Mouse (Mus musculus) hindbrain, embryonic 11.5 days (tissue): ENCODE data around the gene BC030499. TPM values are rescaled to one million over a fixed set of nuclear protein-coding genes. Genes with fewer than 3 reads are reported as not detected.
"Not testable (repeated sequence)": the region's sequence is repeated elsewhere in the genome, so short reads cannot be mapped to it uniquely, and the experiment has no call there.

Experiments used
- ATAC-seq: fragments of 200-750 bp; cut with Nextera tagmentation; 2 replicates; pipeline ENCODE4 v1.8.0; 2017; ENCODE audit warnings: mild to moderate bottlenecking, moderate TSS enrichment, moderate library complexity; ENCODE audit not compliant: low FRiP score
- DNase-seq: peaks from one replicate; pipeline ENCODE4 v3.0.0-alpha.2; 2015; ENCODE audit warnings: low spot score
- H3K27ac ChIP-seq: fragments of 300-500 bp; sonication (generic); 2 replicates; pipeline ENCODE4 v1.5.1; 2014; ENCODE audit warnings: mild to moderate bottlenecking, low read depth, low read length
- H3K27me3 ChIP-seq: fragments of 300-500 bp; sonication (generic); 2 replicates; pipeline ENCODE4 v1.6.1; 2014; ENCODE audit warnings: mild to moderate bottlenecking, low read length, moderate library complexity, mixed read lengths; ENCODE audit not compliant: control insufficient read depth, insufficient read depth
- H3K36me3 ChIP-seq: fragments of 300-500 bp; sonication (generic); 2 replicates; pipeline ENCODE4 v1.6.1; 2014; ENCODE audit warnings: mild to moderate bottlenecking, low read length, moderate library complexity, mixed read lengths; ENCODE audit not compliant: control insufficient read depth, insufficient read depth
- H3K4me1 ChIP-seq: fragments of 300-500 bp; sonication (generic); replicated peaks from 2 replicates; pipeline ENCODE4 v1.6.1; 2014; ENCODE audit warnings: low read length, mixed read lengths; ENCODE audit not compliant: control insufficient read depth, insufficient read depth
- H3K4me2 ChIP-seq: fragments of 300-500 bp; sonication (generic); replicated peaks from 2 replicates; pipeline ENCODE4 v1.6.1; 2014; ENCODE audit warnings: mild to moderate bottlenecking, low read depth, low read length
- H3K4me3 ChIP-seq: fragments of 300-500 bp; sonication (generic); 2 replicates; pipeline ENCODE4 v1.5.1; 2014; ENCODE audit warnings: low read depth, low read length
- H3K9ac ChIP-seq: fragments of 300-500 bp; sonication (generic); 2 replicates; pipeline ENCODE4 v1.6.1; 2014; ENCODE audit warnings: low read depth, low read length
- H3K9me3 ChIP-seq: fragments of 300-500 bp; sonication (generic); 2 replicates; pipeline ENCODE4 v1.6.1; 2016; ENCODE audit warnings: low read length; ENCODE audit not compliant: control insufficient read depth
- WGBS: fragments of 180-500 bp; shearing (Covaris S2); extraction: QIAGEN DNeasy Blood & Tissue Kit; methylation state at CpG from one replicate; pipeline ENCODE4 v1.1.7; 2014; 5-methylcytosine and 5-hydroxymethylcytosine counted together
- polyA plus RNA-seq: library from polyadenylated mRNA; unstranded; fragments of >200 nt; fragmentation: Nextera tagmentation; extraction: Ambion mirVana; gene quantifications from 2 replicates; pipeline ENCODE4 v1.2.1, GENCODE M21; 2014

The BC030499 gene
- polyA plus RNA-seq, 1 experiment from 2014 or later, result 0.20 TPM

- peak within 1 kb of the TSS; percentile 80 for H3K4me2 ChIP-seq
- DNase-seq (peak; percentile 96), ATAC-seq (peak; percentile 98)
- H3K9ac ChIP-seq, result peak within 1 kb of the TSS; percentile 79
- H3K27ac ChIP-seq, result peak within 1 kb of the TSS; percentile 80
- no peaks in the 10 kb centered on the region for H3K4me1 ChIP-seq
- under 1% methylated on average over 80 of the region's 115 CpGs for WGBS
- peaks cover 13% of the 10 kb centered on the region for H3K36me3 ChIP-seq
- H3K27me3 ChIP-seq, result 0 out of 2 replicates have a peak, but pooled peaks cover 2% of the 10 kb centered on the region
- peak within 1 kb of the TSS; percentile 85 for H3K4me3 ChIP-seq
- H3K9me3 ChIP-seq, result no peaks in the 10 kb centered on the region
Observed at GRCm38 (mm10) chr11:78261380-78262352, 29.0 kb upstream of the BC030499 start, which contains the start of gene 2610507B11Rik. Gene 2610507B11Rik, plus strand, starts transcription at chr11:78261752.

- Histone ChIP-seq H3K27ac (no peak overlapping the region), H3K27me3 (0 out of 2 replicates have a peak, but pooled peaks cover 2% of the 10 kb centered on the region), H3K4me3 (peak overlapping the region; percentile 85), H3K9me3 (no peaks in the 10 kb centered on the region), H3K4me1 (no peaks in the 10 kb centered on the region), H3K4me2 (peak overlapping the region; percentile 80), H3K36me3 (peaks cover 14% of the 10 kb centered on the region), H3K9ac (no peak overlapping the region; the same call in 1 of the 2 replicates)
- peak; percentile 71 for DNase-seq
- ATAC-seq, result no peak
- 5% methylated on average over 8 of the region's 8 CpGs for WGBS
Observed at GRCm38 (mm10) chr11:78262550-78262949, 28.1 kb upstream of the BC030499 start.

GRCm38 (mm10) chr11:78265571-78265970, 25.1 kb upstream of the BC030499 start:
- Histone ChIP-seq H3K4me1 (no peaks in the 10 kb centered on the region), H3K27me3 (no peaks in the 10 kb centered on the region), H3K4me3 (no peak overlapping the region), H3K9ac (no peak overlapping the region), H3K36me3 (peaks cover 26% of the 10 kb centered on the region), H3K4me2 (no peak overlapping the region), H3K9me3 (no peaks in the 10 kb centered on the region), H3K27ac (no peak overlapping the region)
- ATAC-seq (no peak), DNase-seq (no peak)
- WGBS, result 90% methylated on average over 6 of the region's 6 CpGs

- H3K27me3 ChIP-seq, result no peaks in the 10 kb centered on the region
Observed at GRCm38 (mm10) chr11:78271986-78272385, 18.7 kb upstream of the BC030499 start.

GRCm38 (mm10) chr11:78275596-78275995, 15.0 kb upstream of the BC030499 start:
- Histone ChIP-seq H3K4me2 (no peak overlapping the region), H3K4me1 (no peaks in the 10 kb centered on the region), H3K36me3 (peaks cover 28% of the 10 kb centered on the region; the same call in 1 of the 2 replicates), H3K9me3 (no peaks in the 10 kb centered on the region), H3K27me3 (no peaks in the 10 kb centered on the region), H3K4me3 (no peak overlapping the region), H3K9ac (no peak overlapping the region), H3K27ac (no peak overlapping the region)
- no peak for DNase-seq
- WGBS, result 100% methylated on average over 1 of the region's 1 CpGs
- ATAC-seq, result no peak

More at GRCm38 (mm10) chr11:78271986-78272385, 18.7 kb upstream of the BC030499 start:
- ATAC-seq, result no peak
- Histone ChIP-seq H3K9ac (no peak overlapping the region), H3K9me3 (no peaks in the 10 kb centered on the region), H3K4me1 (no peaks in the 10 kb centered on the region), H3K27ac (no peak overlapping the region), H3K4me3 (no peak overlapping the region), H3K4me2 (no peak overlapping the region), H3K36me3 (peaks cover 32% of the 10 kb centered on the region)
- no peak for DNase-seq
- 92% methylated on average over 13 of the region's 13 CpGs for WGBS

GRCm38 (mm10) chr11:78276169-78276568, 14.5 kb upstream of the BC030499 start:
- not testable (repeated sequence) for ATAC-seq, H3K9ac ChIP-seq, DNase-seq, H3K4me2 ChIP-seq, H3K27ac ChIP-seq, H3K4me3 ChIP-seq, H3K27me3 ChIP-seq, H3K9me3 ChIP-seq, H3K4me1 ChIP-seq
- WGBS, result 97% methylated on average over 4 of the region's 4 CpGs
- peaks cover 28% of the 10 kb centered on the region; the same call in 1 of the 2 replicates for H3K36me3 ChIP-seq

GRCm38 (mm10) chr11:78278853-78279252, 11.8 kb upstream of the BC030499 start:
- Histone ChIP-seq H3K4me3 (no peak overlapping the region), H3K9me3 (no peaks in the 10 kb centered on the region), H3K36me3 (0 out of 2 replicates have a peak, but pooled peaks cover 13% of the 10 kb centered on the region), H3K4me2 (no peak overlapping the region), H3K27ac (no peak overlapping the region), H3K27me3 (no peaks in the 10 kb centered on the region), H3K4me1 (no peaks in the 10 kb centered on the region), H3K9ac (no peak overlapping the region)
- ATAC-seq, result no peak
- DNase-seq, result no peak
- WGBS, result 89% methylated on average over 7 of the region's 7 CpGs

GRCm38 (mm10) chr11:78279586-78279985, 11.1 kb upstream of the BC030499 start:
- Histone ChIP-seq H3K9ac (no peak overlapping the region), H3K9me3 (no peaks in the 10 kb centered on the region), H3K4me1 (no peaks in the 10 kb centered on the region), H3K27ac (no peak overlapping the region), H3K4me2 (no peak overlapping the region), H3K4me3 (no peak overlapping the region), H3K36me3 (0 out of 2 replicates have a peak, but pooled peaks cover 13% of the 10 kb centered on the region), H3K27me3 (no peaks in the 10 kb centered on the region)
- no peak for ATAC-seq
- no peak for DNase-seq
- 92% methylated on average over 4 of the region's 4 CpGs for WGBS
